Mouse (Mus musculus) c-Kit-positive CD71-positive TER-119-negative erythroid progenitor cells, embryonic 14.5 days (primary cell): ENCODE results near the gene Efemp1.

Experiments
- DNase-seq: peaks from one replicate; pipeline ENCODE4 v3.0.0-alpha.2; 2013; ENCODE audit warnings: low read depth

Gene Efemp1

DNA sequence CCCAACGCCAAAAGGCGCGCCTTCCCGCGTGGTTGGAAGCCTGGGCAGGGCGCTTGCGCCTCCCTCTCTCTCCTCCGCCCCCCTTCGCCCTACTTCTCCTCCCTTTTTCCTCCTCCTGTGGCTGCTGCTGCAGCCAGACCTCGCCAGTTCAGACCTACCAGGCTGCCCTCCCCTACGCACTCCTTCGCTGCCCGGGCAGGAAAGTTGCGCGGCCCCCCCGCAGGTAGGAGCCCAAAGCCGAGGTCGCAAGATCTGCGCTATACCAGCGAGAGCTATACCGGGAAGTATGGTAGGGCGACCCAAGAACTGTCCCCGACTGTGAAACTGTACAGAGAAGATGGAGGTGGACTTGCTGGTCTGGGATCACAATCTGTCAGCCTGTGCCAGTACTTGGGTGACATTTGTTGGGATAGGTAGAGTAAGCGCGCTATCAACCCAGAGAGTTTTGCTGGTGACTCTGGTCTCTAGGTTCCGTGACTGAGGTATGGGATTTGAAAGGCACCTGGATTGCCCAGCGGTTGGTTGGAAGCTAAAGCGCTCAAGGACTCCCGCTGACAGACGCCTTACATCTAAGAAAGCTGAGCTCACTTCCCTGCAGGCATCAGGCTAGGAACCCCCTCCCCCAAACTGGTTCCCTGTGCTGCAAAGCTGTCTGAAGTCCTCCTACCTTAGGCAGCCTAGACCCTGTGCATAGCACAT lies at the start of gene Efemp1:
Gene Efemp1, plus strand, starts transcription at position 103 of the 699 bp plus-strand sequence.
- DNase-seq, result no peak

DNA sequence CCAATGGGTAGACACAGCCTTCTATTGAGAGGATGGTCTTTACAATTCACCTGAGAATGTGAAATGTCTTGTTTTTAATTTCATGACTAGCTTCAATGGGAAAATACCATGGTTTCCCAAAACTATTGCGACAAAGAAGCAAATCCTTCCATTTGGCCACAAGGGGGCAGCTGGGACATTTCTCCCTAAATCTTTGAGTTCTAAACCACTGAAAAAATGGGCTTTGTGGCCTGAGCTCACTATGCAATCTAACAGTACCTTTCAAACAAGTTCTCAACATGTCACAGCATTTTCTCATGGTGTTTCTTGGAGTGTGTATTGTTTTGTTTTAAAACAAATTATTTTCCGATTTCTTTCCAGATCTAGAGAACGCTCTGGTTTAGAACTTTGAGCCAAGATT lies 44.3 kb upstream of the Efemp1 start:
- DNase-seq, result peak; percentile 8

DNA sequence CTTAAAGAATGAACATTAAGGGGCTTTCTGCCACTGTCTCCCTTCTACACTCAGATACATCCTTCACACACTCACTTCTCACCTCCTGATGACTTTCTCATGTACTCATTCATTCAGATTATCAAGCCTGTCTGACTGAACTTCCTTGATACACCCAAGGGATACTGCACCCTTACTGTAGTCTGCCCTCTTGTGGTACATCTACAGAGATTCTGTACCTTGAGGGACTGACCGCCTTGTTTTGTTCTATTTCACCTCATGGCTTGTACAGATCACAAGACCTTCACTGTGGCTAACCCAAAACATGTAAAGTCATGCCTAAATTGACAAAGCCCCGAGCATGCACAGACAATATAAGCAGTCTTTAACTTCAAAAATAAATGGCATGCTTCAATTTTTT lies 41.1 kb upstream of the Efemp1 start:
- DNase-seq, result no peak

DNA sequence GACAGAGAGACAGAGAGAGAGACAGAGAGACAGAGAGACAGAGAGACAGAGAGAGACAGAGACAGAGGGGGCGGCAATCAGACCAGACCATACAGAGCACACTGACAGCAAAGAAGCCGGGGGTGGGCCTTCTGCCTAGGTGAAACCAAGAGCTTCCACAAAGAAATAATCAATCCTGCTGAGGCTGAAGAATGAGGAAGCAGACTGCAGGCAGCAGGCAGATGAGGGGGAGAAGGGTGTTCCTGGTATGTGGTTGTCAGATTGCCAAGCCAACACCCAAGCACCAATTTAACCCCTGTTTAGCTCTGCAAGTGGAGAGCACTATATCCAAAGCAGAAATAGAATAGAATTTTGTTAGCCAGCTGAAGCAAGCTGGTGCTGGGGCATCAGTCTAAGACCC lies 40.4 kb upstream of the Efemp1 start:
- DNase-seq, result no peak

DNA sequence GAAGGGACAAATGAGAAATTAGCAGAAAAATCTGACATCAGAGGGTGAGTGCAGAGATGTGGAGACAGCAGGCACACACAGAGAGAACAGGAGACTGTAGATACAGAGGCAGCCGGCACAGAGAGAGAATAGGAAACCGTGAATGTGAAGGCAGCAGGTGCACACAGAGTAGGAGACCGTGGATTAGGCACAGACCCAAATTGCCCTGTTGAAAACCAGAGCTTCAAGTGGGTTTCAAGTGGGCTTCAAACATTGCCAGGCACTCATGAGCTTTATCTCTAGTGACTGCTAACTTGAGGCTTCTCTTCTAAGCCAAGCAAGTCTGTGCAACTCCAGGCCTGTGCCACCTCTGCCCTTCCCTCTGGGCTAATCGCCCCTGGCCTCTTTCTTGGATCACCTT lies 35.6 kb upstream of the Efemp1 start:
- no peak for DNase-seq

DNA sequence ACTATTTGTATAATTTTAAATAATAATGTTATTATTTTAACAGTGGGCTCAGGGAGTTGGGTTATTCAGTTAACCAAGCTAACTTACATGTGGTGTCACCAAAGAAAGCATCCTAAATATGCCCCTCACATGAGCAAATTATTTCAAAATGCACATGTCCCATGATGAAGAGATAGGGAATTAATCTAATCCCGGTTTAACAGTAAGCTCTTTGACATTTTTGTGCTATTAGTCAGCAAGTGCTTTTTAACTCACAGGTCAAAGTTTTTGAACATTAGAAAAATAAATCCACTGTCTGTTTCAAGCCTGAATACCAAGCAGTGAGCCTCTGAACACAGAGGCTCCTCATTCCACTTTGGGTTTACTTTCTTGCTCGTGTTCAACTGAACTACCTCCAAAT lies 26.1 kb upstream of the Efemp1 start:
- no peak for DNase-seq

DNA sequence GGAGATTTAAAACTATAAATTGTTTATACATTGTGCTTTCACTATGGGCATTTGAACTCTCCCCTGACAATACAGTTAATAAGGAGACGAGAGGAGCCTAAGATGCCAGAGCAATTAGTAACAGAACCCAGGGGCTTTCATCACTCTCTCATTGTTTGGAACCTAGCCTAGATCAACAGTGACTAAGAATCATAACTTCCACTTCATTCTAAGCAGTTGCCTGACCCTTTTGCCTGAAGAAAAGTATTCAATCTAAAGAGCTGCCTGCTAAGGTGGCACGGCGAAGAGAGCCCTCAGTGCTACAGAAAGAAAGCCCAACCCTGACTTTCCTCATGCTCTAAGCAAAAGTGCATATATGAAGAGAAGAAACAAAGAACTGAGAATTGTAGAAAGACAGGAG lies 19.2 kb upstream of the Efemp1 start:
- DNase-seq, result no peak

DNA sequence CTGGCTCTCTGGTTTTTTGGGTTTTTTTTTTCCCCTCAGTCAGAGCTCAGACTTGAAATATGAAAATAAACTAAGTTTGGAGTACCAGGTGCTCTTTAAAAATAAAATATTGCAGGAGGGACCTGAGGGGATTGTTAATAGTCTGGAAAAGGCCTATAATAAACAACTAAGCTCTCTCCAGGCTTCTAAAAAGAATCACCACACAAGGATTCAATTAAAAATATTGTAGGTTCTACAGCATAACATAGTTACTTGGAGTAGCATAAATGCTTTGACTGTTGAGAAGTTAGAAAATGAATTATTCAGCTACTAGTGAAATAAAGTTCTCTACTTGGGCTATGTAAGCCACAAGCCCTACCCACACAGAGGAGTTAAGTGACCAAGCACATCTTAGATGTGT lies 17.9 kb upstream of the Efemp1 start:
- DNase-seq, result no peak

DNA sequence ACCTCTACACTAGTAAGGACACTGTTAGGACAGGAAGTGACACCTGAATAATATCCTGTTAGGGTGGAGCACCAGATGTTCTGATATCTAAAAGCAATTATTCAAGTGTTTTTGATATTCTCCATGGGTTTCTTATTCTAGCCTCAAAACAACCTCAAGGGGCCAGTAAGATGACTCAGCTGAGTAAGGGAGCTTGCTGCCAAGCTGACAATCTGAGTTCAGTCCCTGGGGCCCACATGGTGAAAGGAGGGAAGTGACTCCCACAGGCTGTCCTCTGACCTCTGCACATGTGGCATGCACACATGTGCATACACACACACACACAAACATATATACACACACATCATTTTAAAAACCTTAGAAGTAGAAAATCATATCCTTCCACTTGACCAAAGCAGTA lies 3.2 kb upstream of the Efemp1 start:
- DNase-seq, result no peak

DNA sequence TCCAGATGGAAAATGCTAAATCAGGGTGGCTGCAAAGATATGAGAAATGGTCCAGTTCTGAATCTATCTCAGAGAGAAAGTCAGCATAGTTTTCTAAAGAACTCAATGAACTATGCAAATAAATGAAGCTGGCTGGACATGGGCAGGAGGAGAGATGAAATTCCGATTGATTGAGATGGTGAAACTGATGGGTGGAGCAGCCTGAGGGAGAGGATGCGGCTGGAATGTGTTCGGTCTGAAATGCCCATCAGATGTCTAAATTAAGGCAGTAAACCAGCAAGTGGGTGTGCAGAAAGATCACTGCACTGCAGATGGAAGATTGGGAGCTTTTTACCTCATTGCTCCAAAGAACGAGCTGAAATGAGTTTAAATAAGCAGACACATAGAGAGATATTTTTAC lies 1.4 kb upstream of the Efemp1 start:
- no peak for DNase-seq

DNA sequence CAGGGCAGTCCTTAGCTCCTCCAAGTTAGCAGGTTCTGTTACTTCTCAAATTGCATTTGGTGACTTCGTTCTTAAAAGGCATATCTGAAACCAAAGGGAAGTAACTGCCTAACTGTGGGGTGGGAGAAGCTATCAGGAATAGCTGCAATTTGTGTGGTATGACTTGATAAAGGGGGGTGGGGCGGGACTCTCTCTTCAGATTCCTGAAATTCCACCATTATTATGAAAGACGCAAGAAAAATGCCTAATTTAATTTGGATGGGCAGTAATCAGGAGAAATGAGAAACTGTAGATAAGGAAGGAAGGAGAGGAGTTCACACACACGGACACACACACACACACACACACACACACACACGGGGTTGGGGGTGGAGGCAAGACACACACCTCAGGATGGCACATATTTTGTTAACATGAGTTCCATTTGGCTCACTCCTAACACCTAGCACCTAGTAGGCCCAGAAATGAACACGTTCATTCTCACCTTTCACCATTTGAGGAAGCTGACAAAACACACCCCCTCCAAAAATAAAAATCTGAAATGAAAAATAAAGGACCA lies 564 bp upstream of the Efemp1 start:
- DNase-seq, result no peak

DNA sequence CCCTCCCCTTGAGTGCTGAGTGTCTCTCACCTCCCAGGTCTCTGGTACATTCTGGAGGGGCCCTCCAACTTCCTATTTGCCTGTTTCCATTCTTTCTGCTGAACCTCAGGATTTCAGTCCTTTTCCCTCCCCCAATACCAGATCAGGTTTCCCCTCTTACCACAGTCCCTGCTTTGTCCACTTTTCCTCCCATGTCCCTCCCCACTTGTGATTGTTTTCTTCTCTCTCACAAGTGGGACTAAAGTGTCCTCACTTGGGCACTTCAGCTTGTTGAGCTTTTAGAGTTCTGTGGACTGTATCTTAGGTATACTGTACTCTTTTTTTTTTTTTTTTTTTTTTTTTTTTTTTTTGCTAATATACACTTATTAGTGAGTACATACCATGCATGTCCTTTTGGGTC lies 6.1 kb downstream of the Efemp1 start:
- DNase-seq, result no peak

DNA sequence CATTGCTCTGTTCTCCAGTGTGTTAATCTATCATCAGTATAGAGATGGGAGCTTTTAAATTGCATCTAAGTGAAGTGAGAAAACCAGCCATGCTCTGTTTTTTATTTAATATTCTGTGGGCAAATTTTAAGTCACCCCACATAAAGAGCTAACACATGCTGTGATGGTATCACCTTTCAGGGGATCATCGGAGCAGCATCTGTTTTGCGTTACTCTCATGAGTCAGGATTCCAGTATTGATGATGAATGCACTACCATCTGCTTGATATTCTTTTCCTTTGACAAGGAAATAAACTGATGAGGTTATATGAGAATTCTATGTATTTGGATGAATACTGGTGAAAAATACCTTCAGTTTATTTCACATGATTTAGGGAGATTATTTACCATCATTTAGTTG lies 16.1 kb downstream of the Efemp1 start:
- no peak for DNase-seq

DNA sequence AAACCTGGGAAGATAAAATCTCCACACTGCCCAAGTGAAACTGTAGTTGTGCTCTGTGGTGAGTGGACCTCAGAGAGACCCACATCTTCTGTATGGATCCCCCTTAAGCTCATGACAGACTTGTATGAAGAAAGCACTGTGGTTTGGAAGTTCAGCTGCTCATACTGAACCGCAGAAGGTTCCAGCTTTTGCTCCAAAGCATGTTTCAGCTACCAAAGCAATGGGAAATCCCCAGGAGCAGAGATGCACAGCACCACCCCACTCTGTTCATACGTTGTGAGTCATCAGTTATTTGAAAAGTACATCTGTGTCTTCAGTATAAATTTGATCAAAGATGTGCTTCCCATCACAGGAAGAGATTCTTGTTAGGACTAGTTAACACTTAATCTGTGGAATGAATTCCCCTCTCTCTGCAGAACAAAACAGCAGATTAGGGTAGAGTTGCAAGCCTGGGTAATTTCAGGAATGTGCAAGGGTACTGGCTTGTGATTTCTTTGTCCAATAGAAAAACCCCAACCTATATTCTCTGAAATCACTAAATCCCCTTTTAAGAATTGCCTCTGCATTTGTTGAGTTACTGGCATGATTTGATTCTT lies 28.5 kb downstream of the Efemp1 start:
- DNase-seq, result no peak

DNA sequence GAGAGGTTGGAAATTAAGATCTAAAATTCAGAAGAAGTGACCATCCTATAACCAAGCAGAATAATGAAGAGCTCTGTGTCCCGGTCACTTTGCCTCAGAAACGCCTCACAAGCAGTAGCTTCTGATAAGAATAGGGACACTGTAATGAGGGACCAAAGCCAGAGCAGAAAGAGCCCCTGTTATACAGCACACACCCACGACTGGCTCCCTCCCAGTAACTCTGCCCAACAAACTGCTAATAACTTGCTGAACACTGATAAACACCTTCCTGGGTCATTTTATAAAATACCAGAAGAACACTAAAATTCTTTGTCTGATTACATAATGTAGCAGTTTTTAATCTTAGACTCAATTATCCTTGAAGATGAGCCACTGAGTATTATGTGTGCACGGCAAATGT lies 30.1 kb downstream of the Efemp1 start:
- no peak for DNase-seq

DNA sequence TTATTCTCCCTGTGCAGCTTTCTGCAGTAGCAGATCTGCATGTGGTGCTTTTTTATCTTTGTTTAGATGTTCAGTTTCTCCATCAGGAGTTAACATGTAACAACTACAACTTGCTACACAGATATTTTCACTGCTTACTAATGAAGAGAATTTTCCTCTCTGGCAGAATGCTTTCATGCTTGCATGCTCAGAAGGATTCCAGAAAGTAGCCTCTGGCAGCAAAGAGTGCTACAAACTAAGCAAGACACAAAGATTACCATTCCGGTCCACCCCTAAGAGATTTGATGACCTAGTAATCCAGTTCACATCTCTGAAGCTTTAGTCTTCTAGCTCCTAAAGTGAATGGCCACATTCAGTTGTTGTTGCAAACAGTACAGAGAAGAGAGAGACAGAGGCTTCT lies 36.5 kb downstream of the Efemp1 start:
- DNase-seq, result no peak

DNA sequence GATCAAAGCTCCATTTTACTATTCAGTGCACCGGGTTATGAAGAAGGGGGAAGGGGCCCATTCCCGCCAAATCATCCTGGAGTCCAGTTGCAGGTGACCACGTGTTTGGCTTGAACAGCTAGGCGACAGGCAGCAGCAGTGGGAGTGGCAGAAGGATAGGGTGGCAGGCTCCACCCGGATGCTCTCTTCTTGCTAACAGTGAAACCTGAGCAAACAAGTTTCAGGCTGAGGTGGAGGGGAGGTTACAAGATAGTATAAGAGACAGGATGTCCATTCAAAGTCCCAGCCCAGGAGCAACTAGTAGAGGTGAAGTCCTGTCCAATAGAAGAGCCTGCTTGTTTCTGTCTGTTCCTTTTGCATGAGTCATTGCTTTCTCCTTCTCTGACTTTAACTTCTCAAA lies 38.5 kb downstream of the Efemp1 start:
- no peak for DNase-seq

DNA sequence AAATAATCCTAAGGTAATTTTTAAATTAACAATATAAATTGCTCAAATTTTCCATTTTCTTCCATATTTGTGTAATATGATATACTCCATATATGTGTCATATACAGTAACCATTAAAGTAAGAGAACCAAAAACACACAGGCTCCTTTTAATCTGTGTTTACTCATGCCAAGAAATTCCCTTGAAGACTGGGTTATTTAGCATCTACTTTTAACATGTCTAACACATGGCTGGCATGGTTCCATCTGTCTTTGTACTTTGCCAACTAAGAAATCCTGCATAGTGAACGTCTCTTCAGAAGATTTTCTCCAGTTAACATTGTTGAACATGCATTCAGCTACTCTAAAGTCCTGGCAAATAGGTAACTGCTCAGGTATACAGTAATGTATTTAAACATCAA lies 46.4 kb downstream of the Efemp1 start:
- DNase-seq, result no peak

DNA sequence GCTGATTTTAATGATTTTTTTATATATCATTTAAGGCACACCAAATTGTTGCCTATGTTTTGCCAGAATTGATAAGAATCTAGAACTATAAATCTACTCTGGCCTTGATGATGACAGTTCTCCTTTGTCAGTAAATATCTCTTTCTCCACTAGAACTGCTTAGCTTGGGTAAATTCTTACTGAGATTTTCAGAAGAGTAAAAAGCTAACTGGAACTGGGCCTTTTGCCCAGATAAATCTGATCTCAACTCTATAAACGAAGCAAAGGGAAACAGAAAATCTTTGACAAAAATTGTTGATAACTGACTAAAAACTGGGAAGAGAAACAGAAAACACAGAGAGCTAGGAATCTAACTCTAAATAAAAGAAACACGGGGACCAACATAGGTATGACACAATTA lies 51.6 kb downstream of the Efemp1 start:
- no peak for DNase-seq

DNA sequence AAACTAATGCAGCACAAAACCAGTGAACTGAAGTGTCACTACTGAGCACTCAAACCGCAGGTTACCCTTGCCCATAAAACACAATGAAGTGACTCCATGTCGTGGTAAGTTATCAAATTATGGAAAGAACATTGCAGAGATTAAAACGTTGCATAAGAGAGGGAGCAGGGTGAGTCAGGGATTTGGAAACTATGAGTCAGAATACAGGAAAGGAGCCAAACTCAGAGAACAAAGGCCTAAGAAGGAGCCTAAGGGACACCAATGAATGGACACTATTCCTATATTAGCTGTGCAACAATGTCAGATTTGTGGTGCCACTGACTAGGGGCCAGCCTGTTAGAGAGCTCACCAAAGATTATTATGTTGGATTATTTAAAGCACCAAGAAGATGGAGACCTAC lies 53.3 kb downstream of the Efemp1 start:
- DNase-seq, result no peak

DNA sequence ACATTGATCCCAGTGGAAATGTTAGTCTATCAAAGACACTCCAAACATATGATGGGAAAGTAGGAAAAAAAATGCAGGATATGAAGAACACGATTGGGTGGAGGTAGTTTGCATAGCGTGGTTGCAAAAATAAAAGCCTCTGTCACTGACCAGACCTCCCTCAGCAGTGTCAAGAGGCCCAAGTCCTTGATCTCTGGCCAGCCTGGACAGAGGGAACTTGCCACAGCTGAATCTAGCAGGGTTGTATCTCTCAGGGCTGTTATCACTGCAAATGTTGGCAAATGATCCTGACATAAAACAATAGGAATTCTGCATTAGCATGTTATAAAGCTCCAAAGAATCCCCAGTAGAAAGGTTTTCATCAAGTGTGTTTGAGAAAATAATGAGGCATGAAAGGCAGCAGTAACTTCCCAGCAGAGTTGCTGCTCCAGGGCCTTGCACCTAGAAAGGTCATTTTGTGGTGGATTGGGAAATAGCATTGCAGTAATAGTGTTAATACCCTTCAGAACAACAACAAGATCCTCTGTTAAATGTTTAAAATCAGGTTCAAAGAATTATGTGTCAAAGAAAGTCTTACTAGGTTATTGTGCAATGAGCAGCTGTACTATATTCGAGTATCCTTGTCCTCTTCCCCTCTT lies 56.0 kb downstream of the Efemp1 start:
- no peak for DNase-seq

DNA sequence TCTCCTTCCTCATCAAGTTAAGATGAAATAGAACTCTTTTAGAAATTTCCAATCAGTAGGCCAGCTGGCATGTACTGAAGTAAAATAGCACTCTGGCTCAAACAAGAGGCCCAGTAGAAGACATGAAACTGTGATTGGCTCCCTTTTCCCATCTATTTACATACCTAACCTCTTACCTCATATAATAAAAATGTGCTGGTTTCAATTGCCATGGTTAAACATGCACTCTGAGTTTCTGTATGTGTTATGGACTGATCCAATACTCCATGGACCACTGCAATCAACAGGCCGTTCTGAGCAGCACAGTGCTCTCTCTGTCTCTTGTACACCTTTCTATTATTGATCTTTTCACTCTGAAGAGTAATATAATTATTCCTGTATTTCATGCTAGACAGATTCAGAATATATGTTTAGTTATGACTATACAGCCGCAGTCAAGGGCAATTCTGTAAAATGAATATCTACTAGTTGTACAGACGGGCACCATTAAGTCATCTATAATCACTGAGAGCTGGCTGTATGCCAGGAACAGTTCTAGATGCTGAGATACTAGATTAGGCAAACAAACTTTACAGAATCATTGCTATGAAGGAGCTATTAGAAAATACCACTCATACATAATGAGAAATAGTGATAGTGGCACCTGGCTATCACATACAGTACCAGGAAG lies 59.6 kb downstream of the Efemp1 start:
- DNase-seq, result no peak

DNA sequence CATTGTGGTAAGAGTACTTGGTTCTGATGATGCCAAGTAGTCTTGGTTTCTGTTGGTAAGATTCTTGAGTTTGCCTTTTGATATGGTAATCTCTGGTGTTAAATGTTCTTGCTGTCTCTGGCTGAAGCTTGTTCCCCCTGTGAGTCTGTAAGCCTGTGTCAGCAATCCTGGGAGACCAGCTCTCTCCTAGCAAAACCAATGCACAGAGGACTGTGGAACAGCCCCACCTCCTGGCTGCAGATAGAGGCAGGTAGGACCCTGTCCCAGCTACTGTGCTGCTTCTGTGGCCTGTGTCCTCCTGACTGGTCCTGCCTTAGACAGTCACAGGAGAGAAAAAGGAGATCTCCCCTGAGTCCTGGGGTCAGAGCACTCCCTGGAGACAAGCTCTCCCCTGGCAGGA lies 81.4 kb downstream of the Efemp1 start:
- DNase-seq, result no peak
